Mouse (Mus musculus): Measurements from ENCODE around the gene Epm2a. TPM values are rescaled to one million over a fixed set of nuclear protein-coding genes. Genes with fewer than 3 reads are reported as not detected.
"Not testable (repeated sequence)": the region's sequence is repeated elsewhere in the genome, so short reads cannot be mapped to it uniquely, and the experiment has no call there.

Gene Epm2a
- total RNA-seq (2021) = 10 to 100 TPM; 26.0 to 26.8 TPM

- DNase-seq = peak; percentile 77 to 82
Measured at GRCm38 (mm10) chr10:11343205-11344141, at the start of gene Epm2a. Epm2a (plus strand) TSS chr10:11343404.

GRCm38 (mm10) chr10:11298418-11298817 is 44.8 kb upstream of the Epm2a start:
- DNase-seq = no peak

GRCm38 (mm10) chr10:11305365-11306053 is 37.7 kb upstream of the Epm2a start:
- DNase-seq = no peak

- no peak for DNase-seq
Measured at GRCm38 (mm10) chr10:11306054-11306367, 37.2 kb upstream of the Epm2a start.

GRCm38 (mm10) chr10:11309866-11310265 is 33.3 kb upstream of the Epm2a start:
- no peak for DNase-seq

- DNase-seq = no peak
Measured at GRCm38 (mm10) chr10:11310481-11310880, 32.7 kb upstream of the Epm2a start.

GRCm38 (mm10) chr10:11317856-11318454 is 25.2 kb upstream of the Epm2a start:
- DNase-seq = not testable (repeated sequence)

GRCm38 (mm10) chr10:11319446-11319970 is 23.7 kb upstream of the Epm2a start:
- DNase-seq = no peak

- no peak for DNase-seq
Measured at GRCm38 (mm10) chr10:11322316-11322715, 20.9 kb upstream of the Epm2a start.

- DNase-seq = no peak
Measured at GRCm38 (mm10) chr10:11323202-11323898, 19.9 kb upstream of the Epm2a start.

GRCm38 (mm10) chr10:11326526-11326925 is 16.7 kb upstream of the Epm2a start:
- no peak for DNase-seq

- no peak for DNase-seq
Measured at GRCm38 (mm10) chr10:11344536-11345468, 1.6 kb downstream of the Epm2a start.

GRCm38 (mm10) chr10:11350243-11350974 is 7.2 kb downstream of the Epm2a start:
- not testable (repeated sequence) for DNase-seq

- DNase-seq = no peak
Measured at GRCm38 (mm10) chr10:11354609-11355008, 11.4 kb downstream of the Epm2a start.

- DNase-seq = no peak
Measured at GRCm38 (mm10) chr10:11361985-11362692, 18.9 kb downstream of the Epm2a start.

GRCm38 (mm10) chr10:11362896-11363487 is 19.8 kb downstream of the Epm2a start:
- no peak for DNase-seq

GRCm38 (mm10) chr10:11381302-11381701 is 38.1 kb downstream of the Epm2a start:
- DNase-seq = no peak

GRCm38 (mm10) chr10:11410926-11411325 is 67.7 kb downstream of the Epm2a start:
- DNase-seq = no peak

GRCm38 (mm10) chr10:11420071-11420470 is 76.9 kb downstream of the Epm2a start:
- peak; percentile 18 to 25 for DNase-seq

Measured in layer of hippocampus, postnatal 36 days (tissue).